Mouse (Mus musculus) embryonic fibroblast, embryonic 13.5 days (primary cell): ENCODE measurements around the gene Ubac2. TPM values are rescaled to one million over a fixed set of nuclear protein-coding genes. Genes with fewer than 3 reads are reported as not detected.
"Not testable (repeated sequence)": the region's sequence is repeated elsewhere in the genome, so short reads cannot be mapped to it uniquely, and the experiment has no call there.

ENCODE experiments used
- H3K27ac ChIP-seq: 2 replicates; pipeline ENCODE4 v1.5.1; 2012; ENCODE audit warnings: low read length, control low read depth, inconsistent platforms; ENCODE audit not compliant: insufficient read depth
- H3K4me1 ChIP-seq: 2 replicates; pipeline ENCODE4 v1.6.1; 2011; ENCODE audit warnings: low read length; ENCODE audit not compliant: control insufficient read depth, insufficient read depth
- H3K4me3 ChIP-seq: 2 replicates; pipeline ENCODE4 v1.5.1; 2011; ENCODE audit warnings: mild to moderate bottlenecking, control low read depth, low read length; ENCODE audit not compliant: insufficient read depth
- CTCF ChIP-seq: IDR thresholded peaks from 2 replicates; pipeline ENCODE4 v1.5.1; 2011; ENCODE audit warnings: mild to moderate bottlenecking, control low read depth, low read length, moderate library complexity, borderline replicate concordance; ENCODE audit not compliant: insufficient read depth
- POLR2A ChIP-seq: IDR thresholded peaks from 2 replicates; pipeline ENCODE4 v1.6.1; 2011; ENCODE audit warnings: low read depth, mild to moderate bottlenecking, control low read depth, low read length, moderate library complexity
- polyA plus RNA-seq: library from polyadenylated mRNA; stranded (reverse); fragments of >200 nt; gene quantifications from 2 replicates; pipeline ENCODE4 v1.2.4, GENCODE M21; 2011; ENCODE audit warnings: low read depth; ENCODE audit not compliant: missing spikeins, insufficient read length

The Ubac2 gene
- polyA plus RNA-seq, 1 experiment: 59.3 TPM

- Histone ChIP-seq H3K4me3 (no peak overlapping the region), H3K4me1 (no peaks in the 10 kb centered on the region), H3K27ac (no peak overlapping the region)
- TF ChIP-seq CTCF: no peak
Observed at GRCm38 (mm10) chr14:122066243-122066642, 187.8 kb downstream of the Ubac2 start.

GRCm38 (mm10) chr14:122068036-122068435, 189.6 kb downstream of the Ubac2 start:
- not testable (repeated sequence) for H3K4me1 ChIP-seq, H3K27ac ChIP-seq, H3K4me3 ChIP-seq

DNA sequence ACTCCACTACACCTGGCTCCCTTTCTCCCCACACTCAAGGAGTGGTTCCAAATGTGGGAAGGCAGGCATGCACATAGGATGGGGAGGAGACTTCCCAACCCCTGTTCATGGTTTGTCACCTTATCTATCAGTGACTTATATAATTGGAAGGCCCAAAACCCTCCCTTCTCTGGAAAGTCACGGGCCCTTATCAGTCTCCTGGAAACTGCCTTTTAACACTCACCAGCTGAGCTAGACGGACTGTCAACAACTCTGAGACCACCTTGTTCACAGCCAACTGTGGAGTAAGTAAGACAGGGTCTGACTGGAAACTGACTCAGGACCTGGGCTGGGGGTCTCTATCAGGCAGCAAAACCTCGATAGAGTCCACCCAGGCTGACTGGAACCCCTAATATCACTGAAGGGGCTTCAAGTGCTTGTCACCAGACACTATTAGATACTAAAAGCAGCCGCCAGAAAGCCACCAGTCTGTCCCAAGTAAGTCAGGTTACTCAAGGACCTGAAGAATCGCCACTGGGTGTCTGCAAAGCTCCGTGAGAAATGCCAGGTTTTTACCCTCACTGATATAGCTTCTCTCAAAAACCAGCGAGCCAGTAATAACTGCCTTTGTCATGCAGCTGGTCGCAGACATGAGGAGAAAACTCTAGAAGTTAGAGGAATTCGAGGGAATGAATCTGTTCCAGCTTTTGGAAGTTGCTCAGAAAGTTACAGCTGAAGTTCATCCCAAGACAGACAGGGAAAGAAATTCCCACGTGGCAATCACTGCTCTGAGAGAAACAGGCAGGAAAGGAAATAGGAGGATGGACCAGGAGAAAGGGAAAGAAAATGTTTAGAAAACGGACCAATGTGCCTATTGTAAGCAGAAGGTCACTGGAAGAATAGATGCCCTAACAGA, 190.6 kb downstream of the Ubac2 start:
- TF ChIP-seq CTCF: no peak
- no peak for TF ChIP-seq POLR2A
- no peak overlapping the region for H3K4me3 ChIP-seq
- no peak overlapping the region for H3K27ac ChIP-seq
- no peaks in the 10 kb centered on the region for H3K4me1 ChIP-seq

DNA sequence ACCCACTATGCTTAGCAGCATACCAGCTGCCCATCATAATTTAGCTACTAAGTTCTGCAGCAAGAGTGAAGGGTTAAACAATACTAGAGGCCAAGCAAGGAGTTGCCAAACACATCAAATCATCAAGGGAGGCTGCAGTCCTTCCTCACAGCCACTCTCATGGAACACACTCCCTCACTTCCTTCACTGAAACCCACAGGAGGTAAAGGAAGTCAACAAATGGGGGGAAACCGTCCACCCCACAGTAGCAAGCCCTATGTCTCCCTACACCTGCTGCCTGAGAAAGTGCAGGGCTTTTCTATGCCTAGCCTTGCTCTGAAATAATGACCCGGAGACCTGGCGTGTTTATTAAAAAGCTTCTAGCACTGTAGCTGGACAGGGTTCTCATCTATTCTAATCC, 191.5 kb downstream of the Ubac2 start:
- Histone ChIP-seq H3K27ac (no peak overlapping the region), H3K4me1 (no peaks in the 10 kb centered on the region), H3K4me3 (no peak overlapping the region)
- TF ChIP-seq CTCF (no peak), POLR2A (no peak)

Other genes starting within 250 kb of the Ubac2 start
- gene Dock9, start 80.8 kb upstream of the Ubac2 start, polyA plus RNA-seq: 8.9 and 10.2 TPM in 2 replicates
- not detected in 2 replicates for gene Gpr18, start 37.2 kb downstream of the Ubac2 start, polyA plus RNA-seq
- gene Gpr183, start 86.6 kb downstream of the Ubac2 start, polyA plus RNA-seq: 0.57 and 1.6 TPM in 2 replicates
- not detected in 2 replicates for gene Timm8a2, start 156.1 kb downstream of the Ubac2 start, polyA plus RNA-seq
- gene Tm9sf2, start 228.4 kb downstream of the Ubac2 start, polyA plus RNA-seq: 155 and 161 TPM in 2 replicates